Mouse (Mus musculus): ENCODE results near the gene Stim1. TPM values are rescaled to one million over a fixed set of nuclear protein-coding genes. Genes with fewer than 3 reads are reported as not detected.

Stim1 gene
- total RNA-seq, 2 experiments from 2014 or later, result 61.3 to 66.8 TPM

GRCm38 (mm10) chr7:102289466-102289865, 21.9 kb downstream of the Stim1 start:
- H3K4me3 ChIP-seq, result no peak overlapping the region
- no peak for TF ChIP-seq CTCF (conservative IDR thresholded peaks at IDR 0.05)
- no peak for DNase-seq (ENCODE audit: low spot score in 2 of 2)
- H3K27ac ChIP-seq, result no peak overlapping the region

GRCm38 (mm10) chr7:102292228-102292627, 24.6 kb downstream of the Stim1 start:
- no peak for TF ChIP-seq CTCF (conservative IDR thresholded peaks at IDR 0.05)
- Histone ChIP-seq H3K4me3 (no peak overlapping the region), H3K27ac (no peak overlapping the region)
- DNase-seq (ENCODE audit: low spot score in 2 of 2), result no peak

- Histone ChIP-seq H3K27ac (no peak overlapping the region), H3K4me3 (no peak overlapping the region)
- no peak for DNase-seq (ENCODE audit: low spot score in 2 of 2)
- no peak for TF ChIP-seq CTCF (conservative IDR thresholded peaks at IDR 0.05)
Observed at GRCm38 (mm10) chr7:102293234-102293633, 25.6 kb downstream of the Stim1 start.

GRCm38 (mm10) chr7:102300761-102301160, 33.2 kb downstream of the Stim1 start:
- Histone ChIP-seq H3K27ac (no peak overlapping the region), H3K4me3 (no peak overlapping the region)
- DNase-seq (ENCODE audit: low spot score in 2 of 2), result no peak
- no peak for TF ChIP-seq CTCF (conservative IDR thresholded peaks at IDR 0.05)

- Histone ChIP-seq H3K4me3 (no peak overlapping the region), H3K27ac (no peak overlapping the region)
- DNase-seq (ENCODE audit: low spot score in 2 of 2), result no peak
- no peak for TF ChIP-seq CTCF (conservative IDR thresholded peaks at IDR 0.05)
Observed at GRCm38 (mm10) chr7:102302471-102302870, 34.9 kb downstream of the Stim1 start.

- TF ChIP-seq CTCF (conservative IDR thresholded peaks at IDR 0.05), result no peak
- H3K27ac ChIP-seq, result no peak overlapping the region
- DNase-seq (ENCODE audit: low spot score in 2 of 2), result no peak
- H3K4me3 ChIP-seq, result no peak overlapping the region
Observed at GRCm38 (mm10) chr7:102305596-102305995, 38.0 kb downstream of the Stim1 start.

- no peak for DNase-seq (ENCODE audit: low spot score in 2 of 2)
- no peak overlapping the region for H3K4me3 ChIP-seq
- H3K27ac ChIP-seq, result no peak overlapping the region
- TF ChIP-seq CTCF (conservative IDR thresholded peaks at IDR 0.05), result no peak
Observed at GRCm38 (mm10) chr7:102310266-102310665, 42.7 kb downstream of the Stim1 start.

- no peak for DNase-seq (ENCODE audit: low spot score in 2 of 2)
- H3K4me3 ChIP-seq, result no peak overlapping the region
- no peak overlapping the region for H3K27ac ChIP-seq
- no peak for TF ChIP-seq CTCF (conservative IDR thresholded peaks at IDR 0.05)
Observed at GRCm38 (mm10) chr7:102310821-102311220, 43.2 kb downstream of the Stim1 start.

GRCm38 (mm10) chr7:102312840-102313534, 45.4 kb downstream of the Stim1 start:
- no peak overlapping the region for H3K27ac ChIP-seq
- TF ChIP-seq CTCF (conservative IDR thresholded peaks at IDR 0.05), result no peak
- DNase-seq (ENCODE audit: low spot score in 2 of 2), result no peak
- H3K4me3 ChIP-seq, result no peak overlapping the region

- H3K4me3 ChIP-seq, result no peak overlapping the region
- DNase-seq (ENCODE audit: low spot score in 2 of 2), result no peak
- no peak for TF ChIP-seq CTCF (conservative IDR thresholded peaks at IDR 0.05)
- no peak overlapping the region for H3K27ac ChIP-seq
Observed at GRCm38 (mm10) chr7:102313535-102313863, 45.9 kb downstream of the Stim1 start.

- DNase-seq (ENCODE audit: low spot score in 2 of 2), result no peak
- no peak overlapping the region for H3K27ac ChIP-seq
- no peak overlapping the region for H3K4me3 ChIP-seq
- no peak for TF ChIP-seq CTCF (conservative IDR thresholded peaks at IDR 0.05)
Observed at GRCm38 (mm10) chr7:102314107-102314506, 46.5 kb downstream of the Stim1 start.

GRCm38 (mm10) chr7:102314908-102315307, 47.3 kb downstream of the Stim1 start:
- H3K4me3 ChIP-seq, result no peak overlapping the region
- no peak overlapping the region for H3K27ac ChIP-seq
- DNase-seq (ENCODE audit: low spot score in 2 of 2), result no peak
- no peak for TF ChIP-seq CTCF (conservative IDR thresholded peaks at IDR 0.05)

GRCm38 (mm10) chr7:102315435-102315834, 47.8 kb downstream of the Stim1 start:
- DNase-seq (ENCODE audit: low spot score in 2 of 2), result no peak
- H3K27ac ChIP-seq, result no peak overlapping the region
- no peak overlapping the region for H3K4me3 ChIP-seq
- no peak for TF ChIP-seq CTCF (conservative IDR thresholded peaks at IDR 0.05)

GRCm38 (mm10) chr7:102317583-102318168, 50.1 kb downstream of the Stim1 start:
- no peak for DNase-seq (ENCODE audit: low spot score in 2 of 2)
- Histone ChIP-seq H3K27ac (no peak overlapping the region), H3K4me3 (no peak overlapping the region)
- TF ChIP-seq CTCF (conservative IDR thresholded peaks at IDR 0.05), result no peak

Data from layer of hippocampus, adult 2 months (tissue).